In genomic region chr11:44716928-44717327, GRCm38 (mm10) we compare ENCODE assay signal across 20 mouse cellular contexts.
DNase-seq lines count a peak whose midpoint lies in the region; ATAC-seq and TF ChIP-seq lines count a peak whose summit lies in the region.
"Had no signal": no experiment of that assay in that cellular context is flagged by ENCODE, and none has a peak within 500 bp of the region (broad histone marks: within the 10 kb centered on the region; RNA-seq: fewer than 3 reads in every experiment).

No protein-coding gene starts in this region.

- DNase-seq in adrenal gland, adult 2 months = peak; percentile 24
- DNase-seq in adrenal gland, postnatal 10 days = no peak
- DNase-seq in heart, postnatal 0 days (ENCODE audit: low spot score) = no peak
- DNase-seq in heart, postnatal 25 days (ENCODE audit: low spot score) = no peak
- no peak for DNase-seq in left cerebral cortex, adult 2 months (ENCODE audit: extremely low spot score in 1 of 2, low spot score in 2 of 2)
- DNase-seq in left cerebral cortex, postnatal 4 days = no peak
- DNase-seq in kidney, postnatal 10 days = peak; percentile 34
- DNase-seq in MN1 (ENCODE audit: low spot score) = no peak
- DNase-seq: cerebellum, adult 11-12 months; cerebellum, postnatal 10 days; gastrocnemius, postnatal 14 days; liver, postnatal 0 days; thymus, postnatal 14 days had no signal

- ATAC-seq in heart, postnatal 0 days (ENCODE audit: insufficient read depth, low read depth) = no peak
- ATAC-seq: forebrain, embryonic 16.5 days; inflammation-experienced regulatory T-cells, adult 6 months; liver, postnatal 0 days had no signal

- no peak overlapping the region for H3K4me3 ChIP-seq in heart, postnatal 0 days (ENCODE audit: low read depth, low read length)
- H3K4me3 ChIP-seq in left cerebral cortex, adult 2 months = no peak overlapping the region
- H3K4me3 ChIP-seq: forebrain, embryonic 10.5 days; limb, embryonic 12.5 days had no signal

- no peak overlapping the region for H3K9ac ChIP-seq in heart, postnatal 0 days (replicated peaks; ENCODE audit: low read depth, low read length)
- H3K9ac ChIP-seq: hindbrain, embryonic 14.5 days; limb, embryonic 12.5 days; liver, postnatal 0 days had no signal

- TF ChIP-seq CTCF in heart, postnatal 0 days (IDR thresholded peaks at IDR 0.05; ENCODE audit: low read depth) = no peak
- TF ChIP-seq CTCF in left cerebral cortex, adult 2 months (IDR thresholded peaks at IDR 0.05) = no peak

- no peak overlapping the region for H3K4me2 ChIP-seq in heart, postnatal 0 days (ENCODE audit: low read depth, low read length)
- H3K4me2 ChIP-seq: hindbrain, embryonic 14.5 days; limb, embryonic 12.5 days; liver, embryonic 11.5 days; midbrain, embryonic 11.5 days had no signal

- no peaks in the 10 kb centered on the region for H3K36me3 ChIP-seq in heart, postnatal 0 days (replicated peaks; ENCODE audit: control insufficient read depth, insufficient read depth, low read length)
- H3K36me3 ChIP-seq: forebrain, embryonic 10.5 days; limb, embryonic 12.5 days had no signal

- intact Hi-C loops in heart, postnatal 25 days (cut with DNase I) = no loop called here
- intact Hi-C loops in left cerebral cortex, adult 2 months (cut with DNase I) = no loop called here
- intact Hi-C loops in left cerebral cortex, postnatal 4 days (cut with DNase I) = no loop called here

- H3K4me1 ChIP-seq in heart, postnatal 0 days (ENCODE audit: control insufficient read depth, insufficient read depth) = no peaks in the 10 kb centered on the region

- H3K9me3 ChIP-seq in heart, postnatal 0 days (replicated peaks; ENCODE audit: control insufficient read depth, low read length) = no peaks in the 10 kb centered on the region
- H3K9me3 ChIP-seq: forebrain, embryonic 10.5 days; limb, embryonic 12.5 days had no signal

- no peaks in the 10 kb centered on the region for H3K27me3 ChIP-seq in heart, postnatal 0 days (ENCODE audit: control insufficient read depth, insufficient read depth, low read length)
- H3K27me3 ChIP-seq: limb, embryonic 12.5 days had no signal

- no peak for TF ChIP-seq EP300 in heart, postnatal 0 days (IDR thresholded peaks at IDR 0.05; ENCODE audit: low read depth)

- WGBS in heart, postnatal 0 days = 43% methylated on average over 6 of the region's 6 CpGs

- H3K27ac ChIP-seq in heart, postnatal 0 days (ENCODE audit: low read depth) = peak overlapping the region; percentile 55; the same call in 1 of the 2 replicates
- 0 out of 2 replicates have a peak overlapping the region, but pooled peaks have one; percentile 19 for H3K27ac ChIP-seq in left cerebral cortex, adult 2 months
- H3K27ac ChIP-seq: forebrain, embryonic 10.5 days; hindbrain, embryonic 14.5 days; limb, embryonic 12.5 days had no signal

Comparison
In these comparisons a context has a peak if more than half of its experiments do, and no peak if none do; other contexts are left out.
1. DNase-seq: peak in adrenal gland, adult 2 months (single experiment) and kidney, postnatal 10 days (single experiment); none in adrenal gland, postnatal 10 days (single experiment), heart, postnatal 0 days (single experiment), heart, postnatal 25 days (single experiment), left cerebral cortex, adult 2 months (0 of 2), left cerebral cortex, postnatal 4 days (single experiment) and MN1 (single experiment).